Mouse (Mus musculus) kidney, postnatal 0 days (tissue): ENCODE data around the gene Plcz1. TPM values are rescaled to one million over a fixed set of nuclear protein-coding genes. Genes with fewer than 3 reads are reported as not detected.

Experiments
- ATAC-seq: fragments of 200-750 bp; cut with Nextera tagmentation; replicated peaks from 2 replicates; pipeline ENCODE4 v1.8.0; 2017; ENCODE audit warnings: low read depth, moderate number of reproducible peaks, moderate TSS enrichment, moderate library complexity; ENCODE audit not compliant: low FRiP score
- DNase-seq: peaks from one replicate; pipeline ENCODE4 v3.0.0-alpha.2; 2016; ENCODE audit warnings: low spot score
- H3K27ac ChIP-seq: fragments of 300-500 bp; sonication (generic); 2 replicates; pipeline ENCODE4 v1.5.1; 2014; ENCODE audit warnings: mild to moderate bottlenecking
- H3K27me3 ChIP-seq: fragments of 300-500 bp; sonication (generic); 2 replicates; pipeline ENCODE4 v1.6.1; 2014; ENCODE audit warnings: low read length, mixed read lengths; ENCODE audit not compliant: insufficient read depth
- H3K36me3 ChIP-seq: fragments of 300-500 bp; sonication (generic); 2 replicates; pipeline ENCODE4 v1.6.1; 2014; ENCODE audit warnings: low read length, mixed read lengths; ENCODE audit not compliant: insufficient read depth
- H3K4me1 ChIP-seq: fragments of 300-500 bp; sonication (generic); replicated peaks from 2 replicates; pipeline ENCODE4 v1.6.1; 2014; ENCODE audit warnings: antibody characterized with exemption, low read length, mixed read lengths; ENCODE audit not compliant: insufficient read depth
- H3K4me2 ChIP-seq: fragments of 300-500 bp; sonication (generic); 2 replicates; pipeline ENCODE4 v1.6.1; 2014; ENCODE audit warnings: mild to moderate bottlenecking, low read length, moderate library complexity, mixed read lengths
- H3K4me3 ChIP-seq: fragments of 300-500 bp; sonication (generic); replicated peaks from 2 replicates; pipeline ENCODE4 v1.5.1; 2014; ENCODE audit warnings: low read depth, low read length
- H3K9ac ChIP-seq: fragments of 300-500 bp; sonication (generic); 2 replicates; pipeline ENCODE4 v1.6.1; 2014; ENCODE audit warnings: low read depth, low read length
- H3K9me3 ChIP-seq: fragments of 300-500 bp; sonication (generic); replicated peaks from 2 replicates; pipeline ENCODE4 v1.6.1; 2016; ENCODE audit warnings: low read length, inconsistent platforms, mixed read lengths
- CTCF ChIP-seq: IDR thresholded peaks from 2 replicates; pipeline ENCODE4 v1.5.1; 2016; ENCODE audit warnings: antibody characterized with exemption, low read depth, mild to moderate bottlenecking, moderate library complexity
- WGBS: fragments of 180-500 bp; shearing (Covaris S2); extraction: QIAGEN DNeasy Blood & Tissue Kit; methylation state at CpG from one replicate; pipeline ENCODE4 v1.1.7; 2014; 5-methylcytosine and 5-hydroxymethylcytosine counted together
- polyA plus RNA-seq: library from polyadenylated mRNA; unstranded; fragments of >200 nt; fragmentation: Nextera tagmentation; extraction: Ambion mirVana; gene quantifications from 2 replicates; pipeline ENCODE4 v1.2.1, GENCODE M21; 2015

The Plcz1 gene
- polyA plus RNA-seq, 1 experiment from 2014 or later: 0.05 TPM

GRCm38 (mm10) chr6:139981061-139981460, 60.2 kb downstream of the Plcz1 start:
- Histone ChIP-seq H3K9me3 (no peaks in the 10 kb centered on the region), H3K36me3 (no peaks in the 10 kb centered on the region), H3K4me1 (no peaks in the 10 kb centered on the region), H3K9ac (no peak overlapping the region), H3K27ac (no peak overlapping the region), H3K4me3 (no peak overlapping the region), H3K4me2 (no peak overlapping the region), H3K27me3 (no peaks in the 10 kb centered on the region)
- ATAC-seq: no peak
- no peak for DNase-seq
- no peak for TF ChIP-seq CTCF

- no peak overlapping the region for H3K4me3 ChIP-seq
- H3K36me3 ChIP-seq: no peaks in the 10 kb centered on the region
- H3K4me1 ChIP-seq: no peaks in the 10 kb centered on the region
- H3K9me3 ChIP-seq: no peaks in the 10 kb centered on the region
- no peak overlapping the region for H3K4me2 ChIP-seq
- no peak overlapping the region for H3K9ac ChIP-seq
- no peaks in the 10 kb centered on the region for H3K27me3 ChIP-seq
- H3K27ac ChIP-seq: no peak overlapping the region
- 37% methylated on average over 3 of the region's 3 CpGs for WGBS
- ATAC-seq (no peak), DNase-seq (peak; percentile 60)
- TF ChIP-seq CTCF: no peak
Observed at GRCm38 (mm10) chr6:139978114-139978513, 63.1 kb downstream of the Plcz1 start.

DNA sequence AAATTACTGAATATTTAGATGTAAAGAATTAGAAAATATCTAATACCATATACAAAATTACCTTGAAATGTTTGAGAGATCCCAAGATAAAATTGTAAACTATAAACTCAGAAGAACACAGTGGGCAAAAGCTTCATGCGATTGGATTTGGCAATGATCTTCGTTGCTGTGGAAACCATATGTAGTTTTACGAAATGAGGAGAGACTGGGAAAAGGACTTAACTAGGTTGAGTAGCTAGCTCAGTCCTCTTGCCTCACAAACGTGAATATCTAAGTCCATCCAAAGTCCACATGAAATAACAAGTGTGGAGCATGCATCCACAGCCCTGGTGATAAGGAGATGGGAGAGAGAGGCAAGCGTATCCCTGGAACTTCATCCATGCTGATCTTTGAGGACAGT, 66.6 kb downstream of the Plcz1 start:
- no peak overlapping the region for H3K27ac ChIP-seq
- WGBS: 85% methylated on average over 5 of the region's 5 CpGs
- no peak for TF ChIP-seq CTCF
- DNase-seq (no peak), ATAC-seq (no peak)
- no peaks in the 10 kb centered on the region for H3K36me3 ChIP-seq
- H3K4me1 ChIP-seq: no peaks in the 10 kb centered on the region
- no peaks in the 10 kb centered on the region for H3K27me3 ChIP-seq
- H3K4me3 ChIP-seq: no peak overlapping the region
- no peaks in the 10 kb centered on the region for H3K9me3 ChIP-seq
- no peak overlapping the region for H3K9ac ChIP-seq
- H3K4me2 ChIP-seq: no peak overlapping the region

GRCm38 (mm10) chr6:139971608-139972298, 69.5 kb downstream of the Plcz1 start:
- no peaks in the 10 kb centered on the region for H3K27me3 ChIP-seq
- no peak overlapping the region for H3K27ac ChIP-seq
- no peak for TF ChIP-seq CTCF
- H3K4me3 ChIP-seq: no peak overlapping the region
- no peaks in the 10 kb centered on the region for H3K36me3 ChIP-seq
- ATAC-seq: no peak
- no peaks in the 10 kb centered on the region for H3K9me3 ChIP-seq
- no peak overlapping the region for H3K4me2 ChIP-seq
- no peak for DNase-seq
- WGBS: 68% methylated on average over 4 of the region's 4 CpGs
- no peaks in the 10 kb centered on the region for H3K4me1 ChIP-seq
- H3K9ac ChIP-seq: no peak overlapping the region

- Histone ChIP-seq H3K9ac (no peak overlapping the region), H3K27ac (no peak overlapping the region), H3K4me1 (no peaks in the 10 kb centered on the region), H3K4me2 (no peak overlapping the region), H3K36me3 (no peaks in the 10 kb centered on the region), H3K27me3 (no peaks in the 10 kb centered on the region), H3K4me3 (no peak overlapping the region), H3K9me3 (no peaks in the 10 kb centered on the region)
- WGBS: 75% methylated on average over 6 of the region's 6 CpGs
- DNase-seq (no peak), ATAC-seq (no peak)
- TF ChIP-seq CTCF: no peak
Observed at GRCm38 (mm10) chr6:139966684-139967083, 74.6 kb downstream of the Plcz1 start.

GRCm38 (mm10) chr6:139964895-139965294, 76.4 kb downstream of the Plcz1 start:
- Histone ChIP-seq H3K9ac (no peak overlapping the region), H3K27me3 (no peaks in the 10 kb centered on the region), H3K9me3 (no peaks in the 10 kb centered on the region), H3K4me1 (no peaks in the 10 kb centered on the region), H3K4me2 (no peak overlapping the region), H3K4me3 (no peak overlapping the region), H3K36me3 (no peaks in the 10 kb centered on the region), H3K27ac (no peak overlapping the region)
- ATAC-seq: no peak
- no peak for TF ChIP-seq CTCF
- 79% methylated on average over 3 of the region's 3 CpGs for WGBS
- DNase-seq: no peak

DNA sequence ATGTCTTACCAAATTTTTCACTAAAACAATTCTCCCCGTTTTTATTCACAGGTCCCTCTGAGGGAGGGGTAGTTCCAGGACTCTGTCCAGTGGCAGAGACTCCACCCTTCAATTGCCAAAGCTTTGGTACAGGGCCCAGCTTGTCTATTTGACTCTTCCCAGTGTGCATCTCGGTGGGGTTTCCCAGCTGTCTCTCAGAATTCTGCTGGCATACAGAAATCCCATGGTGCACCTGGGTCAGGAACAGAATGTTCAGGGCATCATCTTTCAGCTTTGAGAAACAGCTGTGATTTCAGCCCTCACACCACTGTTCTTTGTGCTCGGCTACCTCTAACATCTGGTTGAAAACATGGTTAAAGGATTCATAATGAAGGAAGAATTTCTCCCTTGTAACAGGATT, 77.5 kb downstream of the Plcz1 start:
- WGBS: 54% methylated on average over 3 of the region's 3 CpGs
- Histone ChIP-seq H3K9ac (no peak overlapping the region), H3K4me3 (no peak overlapping the region), H3K9me3 (no peaks in the 10 kb centered on the region), H3K4me2 (no peak overlapping the region), H3K27me3 (no peaks in the 10 kb centered on the region), H3K27ac (no peak overlapping the region), H3K4me1 (no peaks in the 10 kb centered on the region), H3K36me3 (no peaks in the 10 kb centered on the region)
- no peak for TF ChIP-seq CTCF
- DNase-seq (no peak), ATAC-seq (no peak)
